Mouse (Mus musculus) lung, postnatal 14 days (tissue): ENCODE measurements around the gene Gm49358.

Experiments
- DNase-seq: peaks from one replicate; pipeline ENCODE4 v3.0.0; 2021

Gm49358 gene

DNA sequence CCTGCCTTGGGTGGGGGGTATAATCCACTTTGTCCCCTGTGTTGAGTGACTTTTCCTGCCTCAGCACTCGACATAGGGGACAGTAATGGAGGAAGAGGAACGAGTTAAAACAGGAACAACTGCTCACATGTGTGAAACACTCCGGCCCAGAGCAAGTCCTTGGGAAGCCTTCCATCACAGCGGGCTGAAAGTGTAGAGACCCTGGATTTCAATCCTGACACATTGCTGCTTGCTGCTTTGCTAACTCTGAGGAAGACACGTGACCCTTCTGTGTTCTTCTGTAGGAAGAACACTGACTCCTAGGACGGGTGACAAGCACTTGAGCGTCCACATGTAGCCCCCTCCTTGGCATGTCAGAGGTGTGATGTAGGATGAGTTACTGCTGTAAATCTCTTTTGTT is 51.4 kb downstream of the Gm49358 start:
- DNase-seq, result no peak

DNA sequence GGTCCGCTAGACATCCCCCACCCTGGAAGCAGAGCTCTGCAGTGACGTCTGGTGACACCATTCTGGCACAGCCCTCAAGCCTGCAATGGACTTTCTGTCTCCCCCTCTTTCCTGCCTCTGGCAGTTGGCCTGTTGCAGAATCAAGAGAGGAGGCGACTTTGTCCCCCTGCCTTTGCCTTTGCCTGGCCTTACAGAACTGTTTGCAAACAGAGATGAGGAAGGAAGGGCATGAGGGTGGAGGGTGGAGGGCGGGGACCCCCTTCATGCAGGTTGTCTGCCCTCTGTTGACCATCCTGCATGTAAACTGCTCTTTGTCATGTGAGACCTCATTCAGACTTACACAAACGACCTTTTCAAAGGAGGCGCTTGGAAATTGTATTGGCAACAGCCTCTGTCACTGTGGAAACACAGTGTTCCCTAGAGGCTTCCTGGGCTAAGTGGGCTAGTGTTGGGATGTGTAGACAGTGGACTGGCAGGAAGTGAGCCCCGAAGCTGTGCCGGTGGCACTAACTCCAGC is 55.9 kb downstream of the Gm49358 start:
- peak; percentile 40 for DNase-seq

DNA sequence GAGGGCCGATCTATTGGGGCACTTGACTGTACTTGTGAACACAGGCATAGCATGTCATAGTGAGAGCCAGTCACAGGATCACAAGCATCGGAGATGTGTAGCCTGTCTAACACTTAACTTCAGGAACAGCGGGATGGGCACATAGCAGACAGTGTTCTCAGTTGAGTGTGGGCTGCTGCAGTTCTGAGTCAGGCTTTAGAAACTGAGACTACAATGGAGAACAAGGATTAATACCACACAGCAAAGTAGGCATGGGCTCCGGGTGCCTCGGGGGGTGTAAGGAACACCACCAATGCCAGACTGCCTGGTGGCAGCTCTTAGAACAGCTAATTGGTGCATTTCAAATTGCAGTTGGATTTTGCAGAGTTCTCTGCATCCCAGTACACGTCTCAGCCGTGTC is 57.2 kb downstream of the Gm49358 start:
- no peak for DNase-seq

DNA sequence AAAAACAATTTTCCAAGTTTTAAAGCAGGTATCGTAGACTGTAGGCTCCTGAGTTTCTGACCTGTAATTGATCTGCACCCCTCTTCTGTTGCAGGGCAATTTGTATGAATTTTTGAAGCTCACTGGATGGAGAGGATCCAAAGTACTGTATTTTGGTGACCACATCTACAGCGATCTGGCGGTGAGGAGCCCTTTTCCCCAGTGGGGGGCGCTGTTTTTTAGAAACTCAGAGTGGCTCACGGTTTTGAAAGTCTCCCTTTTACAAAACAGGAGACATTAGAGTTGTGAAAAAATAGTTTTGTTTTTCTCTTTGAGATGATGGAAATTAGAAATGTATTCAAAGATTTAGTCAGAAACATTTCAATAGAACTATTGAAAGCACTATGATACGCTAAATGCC is 60.3 kb downstream of the Gm49358 start:
- no peak for DNase-seq

DNA sequence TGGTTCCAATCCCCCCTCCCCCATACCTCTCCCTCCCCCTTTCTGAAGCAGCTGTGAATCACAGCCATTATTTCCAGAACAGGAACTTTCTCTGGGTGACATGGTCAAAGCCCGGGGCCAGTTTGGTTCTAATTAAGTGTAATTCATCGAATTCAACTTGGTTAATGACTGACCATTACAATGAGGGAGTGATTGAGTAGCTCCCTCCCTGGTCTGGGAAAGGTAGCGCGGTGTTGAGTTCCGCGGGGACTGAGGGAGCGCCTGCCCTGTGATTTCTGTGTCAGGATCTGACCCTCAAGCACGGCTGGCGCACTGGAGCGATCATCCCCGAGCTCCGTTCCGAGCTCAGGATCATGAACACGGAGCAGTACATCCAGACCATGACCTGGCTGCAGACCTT is 61.1 kb downstream of the Gm49358 start:
- no peak for DNase-seq

DNA sequence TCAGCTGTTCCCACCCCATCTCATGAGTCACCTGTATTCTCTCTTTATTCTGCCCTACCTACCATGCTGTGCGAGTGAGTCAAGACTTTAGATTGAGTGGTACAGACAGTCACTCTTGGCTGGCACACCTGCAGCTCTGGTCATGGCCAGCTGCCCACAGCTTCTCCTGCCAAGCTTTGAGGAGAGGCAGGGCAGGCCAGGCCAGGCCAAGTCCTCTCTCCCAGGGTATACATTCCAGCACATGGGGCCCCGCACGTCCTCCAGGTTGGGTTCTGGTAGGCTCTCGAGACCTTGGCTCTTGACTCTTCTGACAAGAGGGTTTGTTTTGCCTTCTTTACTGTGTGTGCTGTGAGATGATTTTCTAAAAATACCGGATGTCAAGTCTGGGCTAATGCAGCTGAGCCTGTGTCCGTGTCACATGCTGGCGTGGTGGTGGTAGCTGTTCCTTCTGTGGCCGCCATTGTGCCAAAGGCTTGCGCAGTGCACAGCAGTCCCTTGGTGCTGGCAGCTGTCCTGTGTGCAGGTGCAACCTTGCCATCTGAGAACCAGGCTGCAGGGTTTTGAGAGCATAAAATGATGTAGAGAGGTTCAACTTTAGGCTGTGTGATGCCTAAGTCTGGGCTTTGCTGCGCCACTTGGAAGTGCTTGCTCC is 62.2 kb downstream of the Gm49358 start:
- DNase-seq, result peak; percentile 77

DNA sequence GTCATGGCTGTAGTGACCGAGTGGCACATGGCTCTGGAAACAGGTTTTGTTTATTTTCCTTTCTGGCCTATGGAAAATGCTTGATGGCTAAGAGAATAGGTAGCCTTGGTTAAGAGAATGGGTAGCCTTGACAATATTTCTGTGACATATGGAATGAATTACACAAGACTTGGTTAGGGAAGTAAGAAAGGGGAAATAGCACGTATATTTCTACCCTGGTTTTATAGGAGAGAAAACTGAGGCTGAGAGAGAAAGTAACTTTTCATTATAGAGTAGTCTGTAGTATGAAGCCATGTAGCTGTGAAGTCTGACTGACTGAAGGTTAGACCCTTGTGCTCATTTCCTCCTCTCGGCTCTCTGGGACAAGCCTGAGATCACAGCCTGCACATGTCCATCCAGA is 63.2 kb downstream of the Gm49358 start:
- DNase-seq, result no peak

DNA sequence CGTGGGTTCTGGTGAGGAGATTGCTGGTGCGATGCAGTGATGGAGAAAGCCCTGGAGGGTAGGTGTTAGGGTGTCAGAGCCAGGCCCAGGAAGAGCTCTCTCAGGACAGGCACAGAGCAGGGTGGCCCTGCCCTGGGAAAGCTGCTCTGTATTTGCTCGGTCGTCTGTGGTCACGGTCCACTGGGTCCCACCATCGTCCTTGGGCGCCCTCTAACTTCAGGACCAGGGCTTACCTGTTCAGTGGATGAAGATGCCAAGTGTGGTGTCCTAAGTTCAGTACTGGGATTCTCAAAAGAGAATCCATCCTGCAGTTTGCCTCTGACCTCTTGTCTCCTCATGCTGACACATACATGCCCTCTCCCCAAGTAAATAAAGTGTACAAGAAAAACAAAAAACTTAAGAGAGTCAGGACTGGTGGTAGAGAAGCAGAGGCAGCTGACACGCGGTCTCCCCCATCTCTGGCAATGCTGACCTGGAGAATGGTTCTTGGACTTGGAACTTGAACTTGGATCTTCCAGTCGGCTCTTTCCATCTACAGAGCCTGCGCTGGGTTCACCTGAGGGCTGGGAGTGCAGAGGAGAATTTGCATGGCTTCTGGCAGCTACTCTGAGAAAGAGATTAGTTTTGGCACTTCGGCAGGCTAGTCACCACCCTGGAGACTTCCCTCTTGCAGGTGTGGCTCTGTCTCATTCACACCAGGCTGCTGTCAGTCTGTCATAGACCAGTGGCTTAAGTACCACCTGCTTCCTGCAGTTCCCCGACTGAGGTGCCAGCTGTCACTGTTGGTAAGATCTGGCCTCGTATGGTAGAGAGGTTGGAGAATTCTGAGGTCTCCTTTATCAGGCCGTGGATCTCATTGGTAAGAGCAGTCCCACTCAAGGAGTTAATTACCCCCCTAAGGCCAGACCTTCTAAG is 64.7 kb downstream of the Gm49358 start:
- no peak for DNase-seq

DNA sequence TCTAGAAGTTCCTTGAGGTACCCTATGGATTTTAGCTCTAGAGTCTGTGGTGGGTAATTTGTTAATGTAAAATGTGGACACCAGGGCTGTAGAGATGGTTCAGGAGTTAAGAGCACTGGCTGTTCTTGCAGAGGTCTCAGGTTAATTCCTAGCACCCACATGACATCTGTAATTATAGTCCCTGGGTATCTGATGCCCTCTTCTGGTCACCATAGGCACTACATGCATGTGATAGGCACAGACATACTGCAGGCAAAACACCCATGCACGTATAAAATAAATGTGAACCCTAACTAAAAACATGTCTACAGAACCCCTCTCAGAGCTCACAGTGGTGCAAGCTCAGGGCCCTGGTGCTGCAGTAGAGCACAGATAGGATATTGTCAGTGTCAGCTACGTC is 65.7 kb downstream of the Gm49358 start:
- no peak for DNase-seq

DNA sequence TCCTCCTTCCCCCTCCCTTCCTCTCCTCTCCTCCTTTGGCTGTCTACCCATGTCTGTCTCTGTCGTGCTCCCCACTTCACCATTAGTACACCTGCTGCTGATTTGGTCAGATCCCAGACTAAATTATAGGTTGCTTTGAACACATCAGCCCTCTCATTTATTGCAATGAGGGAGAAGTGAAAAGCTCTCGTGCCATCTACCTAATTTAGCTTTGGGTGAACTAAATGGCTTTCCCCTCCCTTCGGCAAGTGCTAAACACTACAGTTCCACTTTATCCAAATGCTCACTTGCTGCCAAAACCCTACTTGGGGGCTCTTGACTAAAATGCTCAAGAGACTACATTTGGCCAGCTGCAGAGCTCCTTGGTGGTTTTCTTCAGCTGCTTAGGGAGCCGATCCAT is 73.0 kb downstream of the Gm49358 start:
- no peak for DNase-seq

DNA sequence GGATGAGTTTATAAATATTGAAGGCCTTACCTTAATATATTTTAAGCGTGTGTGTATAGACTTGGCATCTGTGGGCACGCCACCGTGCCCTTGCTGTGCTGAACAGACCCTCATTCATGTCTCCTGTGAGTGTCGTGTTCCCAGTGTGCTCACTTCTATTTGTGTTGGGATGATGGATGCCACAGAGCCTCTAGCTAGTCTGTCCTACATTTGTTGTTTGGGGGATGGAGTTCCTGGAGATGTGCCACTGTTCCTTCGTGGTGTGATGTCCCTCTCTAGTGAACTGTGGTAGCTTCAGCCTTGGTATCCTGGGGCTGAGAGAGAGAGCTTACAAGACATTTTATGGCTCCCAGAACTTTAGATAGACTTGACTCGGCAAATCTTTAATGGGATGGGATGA is 75.1 kb downstream of the Gm49358 start:
- no peak for DNase-seq

DNA sequence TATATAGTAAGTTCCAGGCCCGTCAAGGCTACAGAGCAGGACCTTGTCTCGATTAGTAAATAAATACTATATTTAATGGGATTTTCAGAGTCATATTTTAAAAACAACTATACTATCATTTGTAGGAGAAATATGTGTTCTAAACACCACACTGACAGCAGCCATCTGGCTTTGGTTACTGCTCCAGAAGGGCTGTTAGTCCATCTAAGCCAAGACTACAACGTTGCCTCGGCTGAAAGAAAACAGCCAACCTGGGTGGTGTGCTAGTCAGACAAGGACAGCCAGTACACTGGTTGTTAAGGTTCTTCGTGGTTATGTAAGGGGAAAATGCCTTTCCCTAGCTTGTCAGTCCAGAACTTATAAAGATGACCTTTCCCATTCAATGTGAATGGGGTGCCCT is 78.9 kb downstream of the Gm49358 start:
- no peak for DNase-seq

DNA sequence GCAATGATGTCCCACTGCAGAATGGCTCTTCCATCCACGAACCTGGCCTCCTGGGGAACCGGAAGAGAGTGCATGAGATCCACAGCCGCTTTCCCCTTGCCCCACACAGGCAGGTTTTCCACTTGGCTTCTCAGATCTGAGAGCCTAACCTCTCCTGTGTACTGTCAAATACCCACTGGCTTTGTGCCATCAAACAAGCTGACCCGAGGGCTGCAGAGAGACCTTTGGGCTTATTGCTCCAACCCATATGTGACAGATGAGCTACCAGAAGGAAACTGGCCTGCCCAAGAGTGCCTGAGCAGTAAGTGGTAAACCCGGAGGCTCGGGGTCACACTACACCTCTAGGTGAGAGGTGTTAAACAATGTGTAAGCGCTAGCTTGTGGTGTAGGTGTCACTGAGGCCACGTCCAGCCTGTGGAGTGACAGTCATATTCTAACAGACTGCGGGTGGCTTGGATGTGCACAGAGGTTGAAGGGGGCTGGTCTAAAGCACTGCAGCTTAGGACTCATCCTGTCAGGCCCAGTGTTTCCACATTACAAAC is 83.2 kb downstream of the Gm49358 start:
- no peak for DNase-seq

DNA sequence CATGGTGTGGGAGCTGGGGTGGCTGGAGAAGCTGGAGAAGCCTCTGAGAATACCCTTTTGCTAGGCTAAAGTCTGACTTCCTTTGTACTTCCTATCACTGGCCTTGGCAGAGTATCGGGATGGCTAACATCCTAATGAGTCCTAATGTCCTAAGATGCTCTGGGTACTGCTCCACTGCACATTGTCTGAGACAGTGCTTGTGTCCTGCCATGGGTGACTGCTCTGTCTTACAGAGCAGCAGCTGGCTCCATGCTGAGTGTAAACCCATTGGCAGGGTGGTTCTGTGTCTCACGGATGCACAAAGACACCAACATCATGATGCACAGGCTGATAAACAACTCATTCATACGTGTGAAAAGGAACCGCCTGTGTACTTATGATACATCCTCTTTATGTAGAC is 85.3 kb downstream of the Gm49358 start:
- DNase-seq, result no peak

DNA sequence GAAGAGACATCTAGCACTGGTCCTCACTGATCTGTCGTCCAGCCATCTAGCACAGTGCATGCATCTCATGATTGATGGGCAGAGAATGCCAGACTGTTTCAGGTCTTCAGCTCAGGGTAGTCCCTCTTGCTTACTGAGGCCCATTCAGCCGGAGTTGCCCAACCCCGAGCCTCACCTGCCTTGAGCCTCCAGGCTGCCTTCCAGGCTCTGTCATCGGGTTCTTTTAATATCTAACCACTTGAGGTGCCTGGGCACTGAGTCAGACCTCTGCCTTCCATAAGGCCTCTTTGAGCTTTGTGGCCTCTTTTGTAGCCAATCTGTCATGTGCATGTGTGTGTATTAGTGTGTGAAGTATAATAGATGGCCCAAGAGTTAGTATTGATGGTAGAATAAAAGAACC is 85.7 kb downstream of the Gm49358 start:
- no peak for DNase-seq

DNA sequence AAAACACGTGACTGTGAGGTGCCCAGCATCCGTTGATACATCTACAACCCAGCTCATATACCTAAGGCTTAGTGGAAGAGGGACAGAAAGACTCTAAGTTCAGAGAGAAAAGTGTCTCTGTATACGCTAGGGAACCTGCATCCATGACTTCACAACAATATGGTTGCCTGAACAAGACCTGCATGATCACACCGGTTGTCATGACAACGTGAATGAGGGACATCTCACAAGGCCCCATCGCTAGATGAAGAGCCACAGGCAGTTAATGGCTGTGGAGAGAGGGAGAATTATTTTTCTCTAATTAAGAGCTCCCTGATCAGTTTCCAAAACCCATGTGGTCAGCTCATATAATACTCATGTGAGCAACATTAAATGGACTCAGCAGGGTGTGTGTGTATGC is 88.4 kb downstream of the Gm49358 start:
- DNase-seq, result no peak

DNA sequence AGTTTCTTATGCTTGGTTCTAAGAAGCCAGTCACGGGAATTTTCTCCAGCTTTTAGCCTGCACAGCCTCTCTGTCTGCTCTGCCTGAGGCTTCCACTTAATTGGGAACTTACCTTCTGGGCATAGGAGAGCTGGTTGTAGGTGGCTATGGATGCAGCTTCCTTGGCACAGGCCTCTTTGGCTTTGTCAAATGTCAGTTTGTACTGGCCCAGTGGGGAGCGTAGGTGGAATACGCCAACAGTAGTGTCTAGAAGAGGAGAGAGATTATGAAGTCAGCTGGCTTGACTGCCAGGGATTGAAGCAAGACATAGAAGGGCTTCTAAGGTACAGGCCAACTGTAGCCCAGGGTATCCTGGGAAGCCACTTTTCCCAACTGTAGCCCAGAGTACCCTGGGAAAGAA is 89.7 kb downstream of the Gm49358 start:
- no peak for DNase-seq

DNA sequence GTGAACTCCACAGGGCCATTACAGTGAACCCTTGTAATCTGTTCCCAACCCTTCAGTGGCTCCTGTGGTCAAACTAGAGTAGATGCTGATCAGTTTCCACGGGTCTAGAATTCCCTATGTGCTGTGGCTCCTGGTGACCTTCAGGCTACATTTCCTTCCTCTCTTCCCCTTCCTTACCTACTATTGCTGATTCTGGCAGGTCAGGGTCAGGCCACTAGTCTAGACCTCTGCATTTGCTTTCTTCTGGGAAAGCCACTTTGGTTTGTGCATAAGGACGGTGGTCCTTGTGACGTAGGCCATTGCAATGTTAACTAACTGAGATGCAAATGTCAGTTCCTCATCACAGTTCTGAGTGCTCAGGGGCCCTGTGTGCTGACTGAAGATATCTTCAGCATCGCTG is 96.6 kb downstream of the Gm49358 start:
- no peak for DNase-seq

DNA sequence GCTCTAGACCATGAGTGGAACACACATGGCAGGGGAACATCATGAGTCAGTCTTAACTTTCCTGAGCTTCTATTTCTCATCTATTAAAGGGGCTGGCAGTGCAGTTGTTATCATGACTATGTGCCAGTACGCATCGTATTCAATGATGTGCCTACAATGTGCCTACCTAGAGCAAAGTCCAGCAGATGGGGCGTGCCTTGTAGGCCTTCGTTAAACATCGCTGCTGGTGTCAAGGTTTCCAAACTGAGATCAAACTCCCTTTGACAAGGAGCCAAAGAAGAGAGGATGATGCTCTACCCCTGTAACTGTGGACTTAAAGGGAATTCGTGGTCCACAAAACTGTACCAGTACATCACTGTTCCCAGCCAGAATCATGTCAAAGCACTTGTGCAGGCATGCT is 98.7 kb downstream of the Gm49358 start:
- DNase-seq, result no peak

DNA sequence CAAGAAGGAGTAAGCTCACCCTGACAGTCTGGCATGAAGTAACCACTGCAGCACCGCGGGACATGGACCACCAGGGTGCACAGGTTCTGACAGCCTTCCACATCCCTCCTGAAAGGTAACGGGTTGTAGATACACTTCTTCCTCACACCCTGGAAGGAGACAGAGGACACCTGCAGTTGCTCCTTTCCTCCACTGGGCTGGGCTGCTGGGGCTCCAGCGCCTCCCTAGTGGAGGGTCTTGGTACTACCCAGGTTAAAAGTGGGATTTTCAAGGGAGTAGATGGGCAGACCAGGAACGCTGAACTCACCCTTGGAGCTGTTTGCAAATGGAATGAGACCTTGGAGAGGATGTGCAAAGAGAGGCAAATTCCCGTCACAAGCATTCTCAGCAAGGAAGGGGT is 99.7 kb downstream of the Gm49358 start:
- no peak for DNase-seq

DNA sequence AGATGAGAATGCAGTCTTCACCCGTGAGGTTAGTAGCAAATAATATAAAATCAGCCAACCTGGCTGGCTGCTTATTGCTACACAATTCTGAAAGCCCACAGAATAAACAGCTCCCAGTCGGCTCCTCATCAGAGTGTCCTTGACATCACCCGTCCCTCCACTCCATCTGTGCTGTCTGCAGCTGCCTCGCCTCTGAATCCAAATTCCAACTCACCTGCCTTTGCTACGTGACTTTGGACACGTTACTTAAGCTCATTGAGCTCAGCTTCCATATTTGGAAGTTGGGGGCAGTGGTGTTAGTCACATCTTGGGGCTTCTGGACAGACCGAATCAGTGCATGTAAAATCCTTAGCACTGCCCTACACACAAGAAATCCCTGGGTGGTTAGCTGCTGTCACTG is 108.3 kb downstream of the Gm49358 start:
- DNase-seq, result no peak

DNA sequence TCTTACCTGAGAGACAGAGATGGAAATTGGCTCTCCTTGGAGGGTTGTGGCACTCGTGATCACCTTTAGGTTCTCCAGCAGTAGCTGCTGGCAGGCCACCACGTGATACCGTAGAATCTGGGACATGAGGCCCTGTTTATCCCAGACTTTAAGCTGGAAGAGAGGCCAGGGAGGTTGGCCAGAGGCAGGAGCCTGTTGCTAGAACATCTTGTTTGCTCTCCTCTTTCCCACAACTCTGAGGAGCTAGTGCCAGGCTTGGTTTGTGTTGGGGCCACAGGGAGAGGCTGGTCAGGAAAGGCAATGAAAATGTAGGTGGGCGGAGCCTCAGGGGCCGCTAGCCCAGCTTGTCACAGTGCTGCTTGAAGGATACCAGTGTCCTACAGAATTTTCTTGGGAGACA is 108.8 kb downstream of the Gm49358 start:
- DNase-seq, result no peak

DNA sequence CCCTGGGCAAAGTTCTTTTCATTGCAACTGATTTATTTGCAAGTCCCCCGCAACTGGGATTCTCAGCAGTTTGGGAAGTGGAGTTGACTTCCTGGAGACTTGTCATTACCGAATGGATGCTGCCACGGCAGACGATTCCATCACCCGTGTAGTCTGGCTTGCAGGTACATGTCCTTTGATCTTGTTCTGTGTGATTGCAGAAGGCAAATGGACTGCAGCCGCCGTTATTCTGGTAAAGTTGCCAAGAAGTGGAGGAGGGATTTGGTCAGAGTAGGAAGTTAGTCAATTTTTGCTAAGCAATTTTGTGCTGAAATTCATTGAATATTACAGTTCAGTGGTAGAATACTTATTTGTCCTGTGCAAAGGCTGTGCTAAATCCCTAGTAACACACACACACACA is 114.9 kb downstream of the Gm49358 start:
- no peak for DNase-seq
